ENCODE assay signal across 12 mouse cellular contexts in the genomic region with DNA sequence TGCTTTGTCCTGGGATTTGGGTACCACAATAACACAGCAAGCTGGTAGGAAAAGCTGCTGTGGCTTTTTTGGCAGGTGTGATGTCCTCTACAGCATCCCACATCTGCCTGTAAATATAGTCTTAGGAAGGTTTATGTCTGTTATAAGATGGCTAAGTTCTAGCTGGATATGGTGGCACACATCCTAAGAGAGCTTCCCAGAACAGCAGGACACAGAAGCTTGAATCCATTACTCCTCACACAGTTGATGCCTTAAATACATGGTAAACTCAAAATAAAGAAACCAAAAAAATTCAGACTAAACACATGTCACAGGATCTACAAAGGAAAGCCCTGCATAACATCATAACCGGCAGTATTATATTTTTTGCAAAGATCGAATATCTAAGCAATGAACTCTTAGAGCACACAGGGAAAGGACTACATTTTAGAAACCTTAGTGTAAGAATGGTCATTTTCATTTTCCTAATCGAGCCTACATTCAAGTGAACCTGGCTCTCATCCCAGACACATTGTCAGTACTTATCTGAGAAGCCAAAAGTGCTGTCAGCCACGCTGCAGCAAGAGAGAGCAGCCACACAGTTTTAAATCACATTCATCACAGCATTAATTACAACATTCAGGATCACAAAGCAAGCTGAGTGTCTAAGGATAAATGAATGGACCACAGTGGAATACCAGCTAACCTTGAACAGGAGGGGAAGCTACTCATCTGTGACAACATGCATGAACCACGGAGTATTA.
DNase-seq lines count a peak whose midpoint lies in the region; ATAC-seq and TF ChIP-seq lines count a peak whose summit lies in the region.
"Had no signal": no experiment of that assay in that cellular context is flagged by ENCODE, and none has a peak within 500 bp of the region (broad histone marks: within the 10 kb centered on the region; RNA-seq: fewer than 3 reads in every experiment).

No protein-coding gene starts in this region.

- WGBS in embryonic facial prominence, embryonic 14.5 days: 62% methylated on average over 5 of the region's 5 CpGs
- WGBS in embryonic facial prominence, embryonic 10.5 days: 77% methylated on average over 5 of the region's 5 CpGs
- 35% methylated on average over 5 of the region's 5 CpGs for WGBS in intestine, embryonic 14.5 days
- 56% methylated on average over 5 of the region's 5 CpGs for whole genome bisulfite sequencing in intestine, postnatal 0 days
- 60% methylated on average over 5 of the region's 5 CpGs for WGBS in midbrain, postnatal 0 days
- 65% methylated on average over 5 of the region's 5 CpGs for WGBS in midbrain, embryonic 15.5 days

- H3K27ac ChIP-seq in embryonic facial prominence, embryonic 14.5 days (replicated peaks; ENCODE audit: low read depth, low read length): no peak overlapping the region
- H3K27ac ChIP-seq in embryonic facial prominence, embryonic 10.5 days (replicated peaks): no peak overlapping the region
- peak overlapping the region; percentile 25; the same call in 1 of the 2 replicates for H3K27ac ChIP-seq in intestine, embryonic 14.5 days (ENCODE audit: low read depth)
- H3K27ac ChIP-seq in intestine, postnatal 0 days (ENCODE audit: low read depth, low read length): no peak overlapping the region
- no peak overlapping the region for H3K27ac ChIP-seq in midbrain, postnatal 0 days (ENCODE audit: low read depth, low read length)
- no peak overlapping the region for H3K27ac ChIP-seq in midbrain, embryonic 15.5 days
- H3K27ac ChIP-seq: embryonic facial prominence, embryonic 13.5 days; kidney, embryonic 15.5 days had no signal

- no peak for TF ChIP-seq CTCF in intestine, postnatal 0 days (IDR thresholded peaks at IDR 0.05; ENCODE audit: low read depth)
- TF ChIP-seq CTCF in midbrain, postnatal 0 days (IDR thresholded peaks at IDR 0.05): no peak

- no peaks in the 10 kb centered on the region for H3K4me1 ChIP-seq in embryonic facial prominence, embryonic 14.5 days (ENCODE audit: control insufficient read depth, insufficient read depth, low read length)
- 0 out of 2 replicates have a peak, but pooled peaks cover 3% of the 10 kb centered on the region for H3K4me1 ChIP-seq in embryonic facial prominence, embryonic 10.5 days
- peaks cover 9% of the 10 kb centered on the region; the same call in 1 of the 2 replicates for H3K4me1 ChIP-seq in intestine, embryonic 14.5 days (replicated peaks; ENCODE audit: control insufficient read depth, insufficient read depth, low read length)
- no peaks in the 10 kb centered on the region for H3K4me1 ChIP-seq in intestine, postnatal 0 days (replicated peaks; ENCODE audit: control insufficient read depth, insufficient read depth, low read length)
- H3K4me1 ChIP-seq in midbrain, postnatal 0 days (ENCODE audit: insufficient read depth, low read length): no peaks in the 10 kb centered on the region
- peaks cover 13% of the 10 kb centered on the region for H3K4me1 ChIP-seq in midbrain, embryonic 15.5 days
- H3K4me1 ChIP-seq: embryonic facial prominence, embryonic 13.5 days; kidney, embryonic 15.5 days had no signal

- ATAC-seq in embryonic facial prominence, embryonic 14.5 days (ENCODE audit: low read depth): no peak
- peak; percentile 36; the same call in 1 of the 2 replicates for ATAC-seq in intestine, embryonic 14.5 days (replicated peaks; ENCODE audit: low FRiP score, low TSS enrichment, low read depth)
- no peak for ATAC-seq in intestine, postnatal 0 days
- ATAC-seq in midbrain, postnatal 0 days (ENCODE audit: low FRiP score): no peak
- no peak for ATAC-seq in midbrain, embryonic 15.5 days (replicated peaks)

- no peaks in the 10 kb centered on the region for H3K36me3 ChIP-seq in embryonic facial prominence, embryonic 14.5 days (ENCODE audit: control insufficient read depth, insufficient read depth, low read length)
- H3K36me3 ChIP-seq in embryonic facial prominence, embryonic 10.5 days (replicated peaks): no peaks in the 10 kb centered on the region
- H3K36me3 ChIP-seq in intestine, embryonic 14.5 days (ENCODE audit: control insufficient read depth, insufficient read depth, low read length): peaks cover 10% of the 10 kb centered on the region; the same call in 1 of the 2 replicates
- no peaks in the 10 kb centered on the region for H3K36me3 ChIP-seq in intestine, postnatal 0 days (ENCODE audit: control insufficient read depth, insufficient read depth)
- H3K36me3 ChIP-seq in midbrain, postnatal 0 days (ENCODE audit: insufficient read depth, low read length): no peaks in the 10 kb centered on the region
- H3K36me3 ChIP-seq in midbrain, embryonic 15.5 days (replicated peaks): no peaks in the 10 kb centered on the region
- H3K36me3 ChIP-seq: embryonic facial prominence, embryonic 13.5 days; kidney, embryonic 15.5 days had no signal

- H3K9ac ChIP-seq in embryonic facial prominence, embryonic 14.5 days (ENCODE audit: low read depth, low read length): no peak overlapping the region
- H3K9ac ChIP-seq in intestine, embryonic 14.5 days (ENCODE audit: low read length): no peak overlapping the region
- no peak overlapping the region for H3K9ac ChIP-seq in intestine, postnatal 0 days (ENCODE audit: low read depth, low read length)
- H3K9ac ChIP-seq in midbrain, postnatal 0 days (replicated peaks; ENCODE audit: low read length, poor library complexity, severe bottlenecking): no peak overlapping the region
- H3K9ac ChIP-seq in midbrain, embryonic 15.5 days: no peak overlapping the region
- H3K9ac ChIP-seq: embryonic facial prominence, embryonic 13.5 days; kidney, embryonic 15.5 days had no signal

- H3K4me3 ChIP-seq in embryonic facial prominence, embryonic 14.5 days (ENCODE audit: low read depth, low read length): no peak overlapping the region
- H3K4me3 ChIP-seq in embryonic facial prominence, embryonic 10.5 days: no peak overlapping the region
- no peak overlapping the region for H3K4me3 ChIP-seq in intestine, embryonic 14.5 days (ENCODE audit: low read depth, low read length)
- no peak overlapping the region for H3K4me3 ChIP-seq in intestine, postnatal 0 days (ENCODE audit: low read depth, low read length)
- H3K4me3 ChIP-seq in midbrain, postnatal 0 days (ENCODE audit: low read depth, low read length): no peak overlapping the region
- H3K4me3 ChIP-seq in midbrain, embryonic 15.5 days: no peak overlapping the region
- H3K4me3 ChIP-seq: embryonic facial prominence, embryonic 13.5 days; kidney, embryonic 15.5 days had no signal

- no peaks in the 10 kb centered on the region for H3K9me3 ChIP-seq in embryonic facial prominence, embryonic 14.5 days (ENCODE audit: control insufficient read depth, low read length)
- H3K9me3 ChIP-seq in embryonic facial prominence, embryonic 10.5 days: no peaks in the 10 kb centered on the region
- H3K9me3 ChIP-seq in intestine, embryonic 14.5 days (ENCODE audit: control insufficient read depth, low read length): no peaks in the 10 kb centered on the region
- H3K9me3 ChIP-seq in intestine, postnatal 0 days (ENCODE audit: control insufficient read depth): no peaks in the 10 kb centered on the region
- H3K9me3 ChIP-seq in midbrain, postnatal 0 days (ENCODE audit: low read length): no peaks in the 10 kb centered on the region
- H3K9me3 ChIP-seq in midbrain, embryonic 15.5 days: no peaks in the 10 kb centered on the region
- H3K9me3 ChIP-seq: embryonic facial prominence, embryonic 13.5 days; kidney, embryonic 15.5 days had no signal

- peak; percentile 34 for DNase-seq in embryonic facial prominence, embryonic 14.5 days (ENCODE audit: low spot score)
- no peak for DNase-seq in embryonic facial prominence, embryonic 10.5 days (ENCODE audit: low spot score)
- no peak for DNase-seq in intestine, embryonic 14.5 days (ENCODE audit: low spot score)
- DNase-seq in midbrain, postnatal 0 days (ENCODE audit: low spot score): peak; percentile 22
- peak; percentile 2 for DNase-seq in skeletal muscle tissue, adult 2 months (ENCODE audit: low read depth, low spot score)
- no peak for DNase-seq in thymus, postnatal 36 days
- DNase-seq: adrenal gland, adult 8-10 months; cerebellum, adult 18-20 months had no signal

- no peak overlapping the region for H3K4me2 ChIP-seq in embryonic facial prominence, embryonic 14.5 days (ENCODE audit: low read depth, low read length)
- H3K4me2 ChIP-seq in intestine, embryonic 14.5 days (ENCODE audit: low read length): no peak overlapping the region
- H3K4me2 ChIP-seq in intestine, postnatal 0 days (replicated peaks; ENCODE audit: low read depth): no peak overlapping the region
- no peak overlapping the region for H3K4me2 ChIP-seq in midbrain, postnatal 0 days (ENCODE audit: low read depth, low read length, poor library complexity, severe bottlenecking)
- no peak overlapping the region for H3K4me2 ChIP-seq in midbrain, embryonic 15.5 days
- H3K4me2 ChIP-seq: embryonic facial prominence, embryonic 13.5 days; kidney, embryonic 15.5 days had no signal

- no peaks in the 10 kb centered on the region for H3K27me3 ChIP-seq in embryonic facial prominence, embryonic 14.5 days (replicated peaks; ENCODE audit: control insufficient read depth, insufficient read depth, low read length)
- H3K27me3 ChIP-seq in embryonic facial prominence, embryonic 10.5 days (replicated peaks; ENCODE audit: low read depth, poor library complexity, severe bottlenecking): no peaks in the 10 kb centered on the region
- H3K27me3 ChIP-seq in intestine, embryonic 14.5 days (replicated peaks; ENCODE audit: control insufficient read depth, insufficient read depth, low read length): no peaks in the 10 kb centered on the region
- H3K27me3 ChIP-seq in intestine, postnatal 0 days (replicated peaks; ENCODE audit: control insufficient read depth, insufficient read depth, low read length): no peaks in the 10 kb centered on the region
- no peaks in the 10 kb centered on the region for H3K27me3 ChIP-seq in midbrain, postnatal 0 days (ENCODE audit: insufficient read depth, low read length)
- no peaks in the 10 kb centered on the region for H3K27me3 ChIP-seq in midbrain, embryonic 15.5 days (replicated peaks)
- H3K27me3 ChIP-seq: embryonic facial prominence, embryonic 13.5 days; kidney, embryonic 15.5 days had no signal

Comparison
In these comparisons a context has a peak if more than half of its experiments do, and no peak if none do; other contexts are left out.
1. DNase-seq: peak in embryonic facial prominence, embryonic 14.5 days (single experiment), midbrain, postnatal 0 days (single experiment) and skeletal muscle tissue, adult 2 months (single experiment); none in embryonic facial prominence, embryonic 10.5 days (single experiment), intestine, embryonic 14.5 days (single experiment) and thymus, postnatal 36 days (0 of 2).